Mouse (Mus musculus) frontal cortex, postnatal 36 days (tissue): ENCODE measurements around the gene L2hgdh.

Experiments
- DNase-seq, 2 experiments: peaks; one replicate each; pipeline ENCODE4 v3.0.0; 2022; ENCODE audit warnings: low spot score in 2 of 2

Gene L2hgdh

GRCm38 (mm10) chr12:69729246-69729645 lies 4.6 kb upstream of the L2hgdh start:
- no peak for DNase-seq

GRCm38 (mm10) chr12:69724018-69724710 lies 509 bp downstream of the L2hgdh start:
- DNase-seq: no peak

- no peak for DNase-seq
Observed at GRCm38 (mm10) chr12:69723376-69723775, 1.3 kb downstream of the L2hgdh start.

GRCm38 (mm10) chr12:69722857-69723256 lies 1.8 kb downstream of the L2hgdh start:
- no peak for DNase-seq

GRCm38 (mm10) chr12:69713628-69714027 lies 11.0 kb downstream of the L2hgdh start:
- no peak for DNase-seq

DNA sequence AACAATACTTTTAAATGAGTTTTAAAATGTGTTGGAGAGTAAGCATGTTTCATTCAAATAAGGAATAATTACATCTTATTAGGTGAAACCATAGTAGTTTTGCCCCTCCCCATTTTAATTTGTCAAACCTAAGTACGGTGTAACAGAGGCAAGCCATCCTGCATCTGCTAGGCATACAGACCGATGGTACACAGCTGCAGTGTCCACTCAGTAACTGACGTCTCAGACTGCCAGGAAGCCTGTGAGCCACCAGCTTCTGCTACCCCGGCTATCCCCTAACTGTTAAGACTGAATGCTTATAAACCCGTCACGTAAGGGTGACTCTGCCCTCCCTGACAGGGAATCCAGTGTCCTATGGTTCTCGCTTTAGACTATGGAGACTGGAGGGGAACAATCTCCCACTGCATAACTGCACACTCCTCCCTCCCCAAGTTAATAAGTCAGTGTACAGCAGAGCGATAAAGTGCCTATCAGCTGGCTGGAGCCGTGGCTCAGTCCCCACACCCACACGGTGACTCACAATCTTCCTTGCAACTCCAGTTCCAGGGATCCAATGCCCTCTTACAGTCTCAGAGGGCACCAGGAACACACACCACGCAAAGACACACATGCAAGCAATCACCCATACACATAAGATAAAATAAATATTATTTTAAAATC lies 19.7 kb downstream of the L2hgdh start:
- DNase-seq: no peak

GRCm38 (mm10) chr12:69698352-69698751 lies 26.3 kb downstream of the L2hgdh start:
- no peak for DNase-seq

GRCm38 (mm10) chr12:69696746-69697145 lies 27.9 kb downstream of the L2hgdh start:
- DNase-seq: peak; percentile 17 to 30

- no peak for DNase-seq
Observed at GRCm38 (mm10) chr12:69693471-69693870, 31.2 kb downstream of the L2hgdh start.

DNA sequence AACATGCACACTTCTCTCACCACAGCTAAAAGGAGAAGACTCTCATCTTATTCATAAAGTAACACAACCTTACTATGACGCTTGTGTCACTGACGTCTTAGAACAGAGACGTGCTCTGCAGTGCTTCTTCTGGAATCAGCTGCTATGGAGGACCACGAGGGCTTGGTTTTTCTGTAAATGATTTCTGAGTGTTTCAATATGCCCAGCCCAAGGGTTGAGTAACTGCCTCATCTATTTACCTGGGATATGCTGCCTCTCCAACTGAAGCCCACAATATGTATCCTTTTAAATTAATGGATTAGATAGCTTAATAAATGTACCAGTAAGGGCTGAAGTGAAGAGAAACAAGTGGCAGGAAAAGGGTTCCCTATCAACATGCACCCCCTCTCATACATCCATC lies 34.0 kb downstream of the L2hgdh start:
- no peak for DNase-seq

DNA sequence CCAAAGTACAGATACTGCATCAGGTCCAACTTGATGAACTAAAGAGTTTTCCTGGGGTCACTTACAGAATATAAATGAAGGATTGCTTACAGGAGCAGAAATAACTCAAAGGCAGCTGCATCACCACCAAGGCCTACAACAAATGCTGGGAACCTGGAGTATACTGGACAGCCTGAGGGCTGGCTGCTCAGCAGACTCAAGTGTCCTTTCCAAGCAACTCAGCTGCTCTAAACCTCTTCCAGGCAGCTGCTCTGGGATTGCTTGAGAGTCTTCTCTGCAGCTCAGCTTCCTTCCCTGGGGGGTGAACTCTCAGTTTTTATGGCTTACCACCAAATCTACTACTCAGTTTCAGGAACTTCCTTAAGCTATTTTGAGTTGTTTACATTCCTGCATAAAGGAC lies 35.6 kb downstream of the L2hgdh start:
- no peak for DNase-seq

GRCm38 (mm10) chr12:69688368-69688767 lies 36.3 kb downstream of the L2hgdh start:
- DNase-seq: no peak

DNA sequence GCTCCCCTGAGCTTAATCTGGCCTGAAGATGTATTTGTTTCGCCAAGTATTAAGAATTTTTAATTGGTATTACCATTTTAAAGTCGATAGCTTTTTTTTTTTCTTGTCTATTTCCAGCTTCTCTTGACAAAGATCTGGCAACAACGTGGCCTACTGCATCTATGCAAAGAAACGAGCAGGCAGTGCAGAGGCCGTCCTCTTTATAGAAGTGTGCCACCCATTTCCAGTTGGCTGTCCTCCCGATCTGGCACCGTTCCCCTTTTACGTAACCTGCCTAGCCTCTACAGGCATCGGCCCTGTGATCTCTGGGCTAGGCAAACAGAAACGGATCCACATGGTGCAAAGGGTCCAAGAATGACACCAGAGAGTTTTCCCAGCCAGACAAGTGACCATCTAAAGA lies 41.1 kb downstream of the L2hgdh start:
- peak; percentile 51 to 65 for DNase-seq

GRCm38 (mm10) chr12:69682788-69683419 lies 41.8 kb downstream of the L2hgdh start:
- DNase-seq: no peak

- peak; percentile 69 to 79 for DNase-seq
Observed at GRCm38 (mm10) chr12:69682065-69682787, 42.4 kb downstream of the L2hgdh start.

DNA sequence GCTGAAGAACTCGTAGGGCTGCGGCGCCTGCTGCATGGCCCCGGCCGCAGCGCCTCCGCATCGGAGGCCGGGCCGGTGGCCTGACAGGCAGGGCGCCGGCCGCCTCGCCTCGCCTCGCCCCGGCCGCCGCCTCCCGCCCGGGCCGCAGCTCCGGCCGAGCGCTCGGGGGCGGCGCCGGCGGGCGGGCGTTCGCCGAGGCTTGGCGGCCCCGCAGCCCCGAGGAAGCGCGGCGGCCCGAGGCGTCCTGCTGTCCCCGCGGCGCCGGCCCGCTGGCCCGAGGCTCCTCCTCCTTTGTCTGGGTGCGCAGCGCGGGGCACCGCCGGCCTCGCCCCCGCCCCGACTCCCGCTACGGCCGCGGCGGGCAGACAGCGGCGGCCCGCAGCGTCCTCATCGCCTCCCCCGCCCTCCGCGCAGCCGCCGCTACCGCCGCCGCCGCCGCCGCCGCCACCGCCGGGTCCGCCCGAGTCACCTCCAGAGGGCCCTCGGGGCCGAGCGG lies 43.1 kb downstream of the L2hgdh start, which contains the start of gene Sos2:
TSS of gene Sos2 (minus strand) at position 287 of the 496 bp plus-strand sequence.
- peak; percentile 41 to 42 for DNase-seq

GRCm38 (mm10) chr12:69680635-69681565 lies 43.8 kb downstream of the L2hgdh start:
- peak; percentile 37 to 48 for DNase-seq

- DNase-seq: no peak
Observed at GRCm38 (mm10) chr12:69676157-69676556, 48.5 kb downstream of the L2hgdh start.

GRCm38 (mm10) chr12:69674576-69675537 lies 49.8 kb downstream of the L2hgdh start:
- no peak for DNase-seq

DNA sequence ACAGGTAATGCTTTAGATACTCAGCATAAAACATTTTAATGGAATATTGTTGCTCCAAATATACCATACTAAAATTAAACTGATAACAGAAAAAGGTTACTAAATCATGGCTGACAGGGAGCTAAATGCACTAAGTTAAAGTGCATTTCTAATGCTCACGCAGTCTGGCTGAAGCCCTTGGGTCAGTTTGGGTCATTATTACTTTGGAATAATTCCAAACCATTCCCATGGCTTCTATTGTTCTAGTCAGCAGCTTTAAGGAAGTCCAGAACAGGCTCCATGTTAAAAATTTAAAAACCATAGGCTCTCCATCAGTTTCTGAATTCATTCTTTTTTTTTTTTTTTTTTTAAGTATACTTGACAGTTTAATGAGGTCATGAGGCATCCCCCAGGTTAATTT lies 50.5 kb downstream of the L2hgdh start:
- DNase-seq: no peak
